Comparison of ENCODE assay signal across 8 mouse cellular contexts in genomic region chr11:80564975-80565965, GRCm38 (mm10).
A peak's percentile ranks its signal among the peaks of the same experiment; 100 is the strongest.
DNase-seq lines count a peak whose midpoint lies in the region; ATAC-seq and TF ChIP-seq lines count a peak whose summit lies in the region.

No protein-coding gene starts in this region.

- H3K27ac ChIP-seq in layer of hippocampus, adult 2 months, result peak overlapping the region; percentile 52; the same call in 1 of the 2 replicates

- no peak for ATAC-seq in granulocyte monocyte progenitor cell, adult 5-6 weeks (replicated peaks; ENCODE audit: poor library complexity, severe bottlenecking)

- no peak overlapping the region for H3K4me3 ChIP-seq in layer of hippocampus, adult 2 months

- DNase-seq in adrenal gland, adult 8-10 months, result peak; percentile 6
- DNase-seq in adrenal gland, adult 18-20 months (ENCODE audit: low spot score in 2 of 2), result no peak
- peak in 1 of 2 experiments; percentile 39 for DNase-seq in layer of hippocampus, adult 2 months (ENCODE audit: low spot score in 2 of 2)
- DNase-seq in layer of hippocampus, postnatal 36 days, result no peak
- DNase-seq in cerebellum, postnatal 10 days, result peak; percentile 82 to 86
- peak; percentile 64 for DNase-seq in lung, postnatal 36 days
- no peak for DNase-seq in spleen, adult 18-20 months

- no peak for TF ChIP-seq CTCF in layer of hippocampus, adult 2 months (conservative IDR thresholded peaks at IDR 0.05)

Comparison
In these comparisons a context has a peak if more than half of its experiments do, and no peak if none do; other contexts are left out.
1. DNase-seq: peak in adrenal gland, adult 8-10 months (single experiment), cerebellum, postnatal 10 days (2 of 2) and lung, postnatal 36 days (single experiment); none in adrenal gland, adult 18-20 months (0 of 2), layer of hippocampus, postnatal 36 days (0 of 2) and spleen, adult 18-20 months (0 of 2).